Mouse (Mus musculus): ENCODE results near the gene Rpp25l. TPM values are rescaled to one million over a fixed set of nuclear protein-coding genes. Genes with fewer than 3 reads are reported as not detected.
"Not testable (repeated sequence)": the region's sequence is repeated elsewhere in the genome, so short reads cannot be mapped to it uniquely, and the experiment has no call there.

The Rpp25l gene
- polyA plus RNA-seq, 1 experiment from 2014 or later, result 84.6 TPM

GRCm38 (mm10) chr4:41695800-41696199 lies 17.5 kb downstream of the Rpp25l start:
- WGBS, result under 1% methylated on average over 18 of the region's 38 CpGs
- H3K4me3 ChIP-seq (replicated peaks), result 0 out of 2 replicates have a peak overlapping the region, but pooled peaks have one; percentile 12
- H3K4me2 ChIP-seq, result peak overlapping the region; percentile 41; the same call in 1 of the 2 replicates

GRCm38 (mm10) chr4:41693511-41693910 lies 19.8 kb downstream of the Rpp25l start:
- H3K9me3 ChIP-seq; H3K4me1 ChIP-seq (replicated peaks); H3K4me3 ChIP-seq (replicated peaks); H3K27ac ChIP-seq; H3K36me3 ChIP-seq; H3K9ac ChIP-seq (replicated peaks); H3K4me2 ChIP-seq; ATAC-seq (ENCODE audit: insufficient number of reproducible peaks, insufficient read depth, low FRiP score, low TSS enrichment, low read depth): not testable (repeated sequence)
- H3K27me3 ChIP-seq, result peaks cover 26% of the 10 kb centered on the region
- 18% methylated on average over 4 of the region's 4 CpGs for WGBS

More at GRCm38 (mm10) chr4:41695800-41696199, 17.5 kb downstream of the Rpp25l start:
- not testable (repeated sequence) for ATAC-seq (ENCODE audit: insufficient number of reproducible peaks, insufficient read depth, low FRiP score, low TSS enrichment, low read depth); H3K36me3 ChIP-seq; H3K9me3 ChIP-seq; H3K9ac ChIP-seq (replicated peaks); H3K4me1 ChIP-seq (replicated peaks); H3K27ac ChIP-seq
- peaks cover 26% of the 10 kb centered on the region for H3K27me3 ChIP-seq

- H3K4me1 ChIP-seq (replicated peaks); H3K4me3 ChIP-seq (replicated peaks); H3K4me2 ChIP-seq; H3K9ac ChIP-seq (replicated peaks); H3K36me3 ChIP-seq; H3K9me3 ChIP-seq; ATAC-seq (ENCODE audit: insufficient number of reproducible peaks, insufficient read depth, low FRiP score, low TSS enrichment, low read depth); H3K27ac ChIP-seq: not testable (repeated sequence)
- WGBS, result no CpG with 5 or more reads among the region's 4 CpGs
- H3K27me3 ChIP-seq, result peaks cover 28% of the 10 kb centered on the region
Measured at GRCm38 (mm10) chr4:41690014-41690413, 23.3 kb downstream of the Rpp25l start.

DNA sequence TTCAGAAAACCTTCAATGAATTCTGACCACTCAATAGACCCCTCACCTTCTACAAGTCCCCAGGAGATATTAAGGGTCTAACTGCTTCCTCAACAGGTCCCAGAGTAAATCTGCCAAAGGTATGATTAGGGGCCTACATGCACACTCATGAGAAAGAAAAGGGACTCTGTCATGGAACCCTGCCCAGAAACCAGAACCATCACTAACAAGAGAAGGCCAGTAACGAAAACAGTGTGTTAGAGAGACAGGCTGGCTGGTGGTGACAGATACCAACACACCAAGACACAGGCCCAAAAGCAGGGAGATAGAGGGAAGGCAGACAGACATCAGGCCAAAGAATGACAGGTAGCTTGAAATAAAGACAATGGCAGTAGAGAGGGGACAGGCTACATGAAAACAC lies 24.8 kb downstream of the Rpp25l start:
- H3K4me1 ChIP-seq (replicated peaks); H3K9me3 ChIP-seq; H3K9ac ChIP-seq (replicated peaks); ATAC-seq (ENCODE audit: insufficient number of reproducible peaks, insufficient read depth, low FRiP score, low TSS enrichment, low read depth); H3K36me3 ChIP-seq; H3K4me3 ChIP-seq (replicated peaks); H3K4me2 ChIP-seq; H3K27ac ChIP-seq: not testable (repeated sequence)
- H3K27me3 ChIP-seq, result peaks cover 35% of the 10 kb centered on the region
- WGBS, result 64% methylated on average over 1 of the region's 1 CpGs

GRCm38 (mm10) chr4:41685882-41686492 lies 27.3 kb downstream of the Rpp25l start:
- not testable (repeated sequence) for ATAC-seq (ENCODE audit: insufficient number of reproducible peaks, insufficient read depth, low FRiP score, low TSS enrichment, low read depth); H3K4me3 ChIP-seq (replicated peaks); H3K4me2 ChIP-seq; H3K36me3 ChIP-seq; H3K9ac ChIP-seq (replicated peaks); H3K9me3 ChIP-seq; H3K27ac ChIP-seq; H3K4me1 ChIP-seq (replicated peaks)
- peaks cover 45% of the 10 kb centered on the region for H3K27me3 ChIP-seq
- 59% methylated on average over 10 of the region's 10 CpGs for WGBS

DNA sequence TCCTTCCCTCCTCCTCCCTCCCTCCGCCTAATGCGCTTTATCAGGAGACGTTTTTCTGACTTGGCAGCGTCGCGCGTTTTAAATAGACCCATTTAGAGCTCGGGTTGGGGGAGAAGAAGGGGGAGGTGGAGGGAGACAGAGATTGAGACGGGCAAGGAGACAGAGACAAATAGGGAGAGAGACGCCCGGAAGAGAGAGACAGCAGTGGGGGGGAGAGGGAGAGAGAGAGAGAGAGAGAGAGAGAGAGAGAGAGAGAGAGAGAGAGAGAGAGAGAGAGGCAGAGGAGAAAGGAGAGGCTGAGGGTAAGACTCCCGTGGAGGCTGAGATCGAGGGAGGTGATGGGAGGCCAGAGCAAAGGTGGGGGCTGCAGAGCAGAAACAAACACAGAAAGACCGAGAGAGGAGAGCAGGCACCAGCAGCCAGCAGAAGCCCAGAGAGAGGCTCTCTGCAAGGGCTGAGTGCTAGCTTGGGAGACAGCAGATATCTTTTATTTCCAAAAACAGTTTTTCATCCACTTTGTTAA lies 28.3 kb downstream of the Rpp25l start:
- Histone ChIP-seq H3K27me3 (peaks cover 54% of the 10 kb centered on the region), H3K4me1 (replicated peaks) (peaks cover 10% of the 10 kb centered on the region)
- H3K4me3 ChIP-seq (replicated peaks); H3K9ac ChIP-seq (replicated peaks); H3K4me2 ChIP-seq; H3K36me3 ChIP-seq; ATAC-seq (ENCODE audit: insufficient number of reproducible peaks, insufficient read depth, low FRiP score, low TSS enrichment, low read depth); H3K9me3 ChIP-seq; H3K27ac ChIP-seq: not testable (repeated sequence)
- WGBS, result 1% methylated on average over 14 of the region's 14 CpGs

DNA sequence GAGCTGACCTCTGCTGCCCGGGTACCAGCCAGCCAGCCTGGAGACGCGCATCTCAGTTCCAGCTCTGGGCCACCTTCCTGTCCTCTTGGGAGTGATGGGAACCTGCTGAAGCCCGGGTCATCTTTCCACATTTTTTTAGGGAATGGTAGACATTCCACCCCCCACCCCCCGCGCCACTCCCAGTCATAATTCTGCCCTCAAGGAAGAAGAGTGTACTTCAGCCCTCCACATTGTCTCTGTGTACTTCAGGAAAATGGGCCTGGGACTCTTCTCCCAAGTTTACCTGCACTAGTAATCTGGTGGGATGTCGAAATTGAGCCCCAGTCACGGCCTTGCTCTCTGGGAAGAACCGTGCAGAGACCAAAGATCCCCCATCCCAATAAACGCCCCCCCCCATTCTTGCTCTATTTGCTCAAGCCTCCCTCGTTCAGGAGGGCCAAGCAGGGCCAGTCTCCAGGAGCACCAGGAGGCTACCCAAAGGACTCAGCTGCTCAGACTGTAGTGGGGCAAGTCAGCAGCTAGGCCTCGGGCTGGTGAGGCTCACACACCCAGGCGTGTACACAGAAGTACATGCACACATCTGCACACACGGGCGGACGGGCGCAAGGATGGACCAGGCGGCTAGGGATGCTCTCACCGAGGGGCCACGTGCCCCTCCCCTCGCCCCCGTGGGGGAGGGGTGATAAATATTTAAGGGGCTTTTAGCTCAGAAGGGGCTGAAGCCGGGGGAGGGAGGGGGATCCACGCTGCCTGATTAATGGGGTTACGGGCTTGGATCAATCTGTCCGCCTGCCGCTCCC lies 29.0 kb downstream of the Rpp25l start:
- Histone ChIP-seq H3K4me2 (peak overlapping the region; percentile 42), H3K4me1 (replicated peaks) (peaks cover 17% of the 10 kb centered on the region), H3K27me3 (peaks cover 61% of the 10 kb centered on the region), H3K4me3 (replicated peaks) (0 out of 2 replicates have a peak overlapping the region, but pooled peaks have one; percentile 4)
- not testable (repeated sequence) for H3K9me3 ChIP-seq; H3K36me3 ChIP-seq; H3K9ac ChIP-seq (replicated peaks); ATAC-seq (ENCODE audit: insufficient number of reproducible peaks, insufficient read depth, low FRiP score, low TSS enrichment, low read depth); H3K27ac ChIP-seq
- WGBS, result 3% methylated on average over 26 of the region's 27 CpGs

- H3K4me3 ChIP-seq (replicated peaks), result peak overlapping the region; percentile 27; the same call in 1 of the 2 replicates
- not testable (repeated sequence) for H3K9me3 ChIP-seq; H3K27ac ChIP-seq; H3K36me3 ChIP-seq; ATAC-seq (ENCODE audit: insufficient number of reproducible peaks, insufficient read depth, low FRiP score, low TSS enrichment, low read depth); H3K9ac ChIP-seq (replicated peaks)
- H3K4me1 ChIP-seq (replicated peaks), result peaks cover 21% of the 10 kb centered on the region
- peak overlapping the region; percentile 47 for H3K4me2 ChIP-seq
- peaks cover 68% of the 10 kb centered on the region for H3K27me3 ChIP-seq
- WGBS, result 0% methylated on average over 2 of the region's 27 CpGs
Measured at GRCm38 (mm10) chr4:41683303-41683702, 30.0 kb downstream of the Rpp25l start.

DNA sequence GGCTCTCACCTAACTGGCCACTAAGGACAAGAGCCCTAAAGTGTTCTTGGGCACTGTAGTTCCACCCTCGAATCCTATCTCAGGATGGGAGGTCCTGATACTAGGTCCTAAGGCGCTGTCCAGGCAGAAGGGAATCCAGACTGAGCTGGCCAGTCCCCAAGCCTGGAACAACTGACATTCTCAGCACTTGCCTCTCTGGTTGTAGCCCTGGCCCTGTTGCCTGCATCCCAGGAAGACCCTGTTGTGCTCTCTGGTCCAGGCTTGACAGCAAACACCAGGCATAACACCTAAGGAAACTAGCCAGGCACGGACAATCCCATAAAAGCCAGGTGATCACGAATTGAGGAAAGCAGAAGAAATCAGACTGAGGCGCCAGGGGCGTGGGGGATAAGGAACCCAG lies 30.5 kb downstream of the Rpp25l start:
- no peak overlapping the region for H3K4me2 ChIP-seq
- no peak for ATAC-seq (ENCODE audit: insufficient number of reproducible peaks, insufficient read depth, low FRiP score, low TSS enrichment, low read depth)
- H3K27ac ChIP-seq, result 0 out of 2 replicates have a peak overlapping the region, but pooled peaks have one; percentile 23
- no peaks in the 10 kb centered on the region for H3K9me3 ChIP-seq
- H3K4me3 ChIP-seq (replicated peaks), result no peak overlapping the region
- peaks cover 21% of the 10 kb centered on the region for H3K4me1 ChIP-seq (replicated peaks)
- no peaks in the 10 kb centered on the region for H3K36me3 ChIP-seq
- WGBS, result 13% methylated on average over 6 of the region's 6 CpGs
- peaks cover 73% of the 10 kb centered on the region for H3K27me3 ChIP-seq
- no peak overlapping the region for H3K9ac ChIP-seq (replicated peaks)

GRCm38 (mm10) chr4:41681947-41682346 lies 31.4 kb downstream of the Rpp25l start:
- peaks cover 30% of the 10 kb centered on the region for H3K4me1 ChIP-seq (replicated peaks)
- H3K27me3 ChIP-seq, result peaks cover 80% of the 10 kb centered on the region

GRCm38 (mm10) chr4:41681176-41681575 lies 32.2 kb downstream of the Rpp25l start:
- Histone ChIP-seq H3K4me2 (no peak overlapping the region), H3K4me3 (replicated peaks) (no peak overlapping the region), H3K27me3 (peaks cover 80% of the 10 kb centered on the region), H3K4me1 (replicated peaks) (peaks cover 37% of the 10 kb centered on the region), H3K27ac (no peak overlapping the region), H3K9me3 (no peaks in the 10 kb centered on the region), H3K9ac (replicated peaks) (no peak overlapping the region), H3K36me3 (no peaks in the 10 kb centered on the region)
- no peak for ATAC-seq (ENCODE audit: insufficient number of reproducible peaks, insufficient read depth, low FRiP score, low TSS enrichment, low read depth)
- 62% methylated on average over 4 of the region's 4 CpGs for WGBS

More at GRCm38 (mm10) chr4:41681947-41682346, 31.4 kb downstream of the Rpp25l start:
- no peaks in the 10 kb centered on the region for H3K9me3 ChIP-seq
- H3K27ac ChIP-seq, result no peak overlapping the region
- H3K4me3 ChIP-seq (replicated peaks), result no peak overlapping the region
- 55% methylated on average over 10 of the region's 10 CpGs for WGBS
- no peak overlapping the region for H3K9ac ChIP-seq (replicated peaks)
- ATAC-seq (ENCODE audit: insufficient number of reproducible peaks, insufficient read depth, low FRiP score, low TSS enrichment, low read depth), result no peak
- H3K36me3 ChIP-seq, result no peaks in the 10 kb centered on the region
- H3K4me2 ChIP-seq, result no peak overlapping the region
